Mouse (Mus musculus) heart, embryonic 14.5 days (tissue): ENCODE measurements at regions not wholly inside any gene's neighbourhood (a gene's known extent, or its start where the extent isn't known, plus 50 kb on each side); places are given as distances from the start of the nearest gene placed in this dataset.

Source experiments
- ATAC-seq: fragments of 200-750 bp; cut with Nextera tagmentation; 2 replicates; pipeline ENCODE4 v1.8.0; 2017; ENCODE audit warnings: low read depth, moderate TSS enrichment; ENCODE audit not compliant: insufficient number of reproducible peaks, insufficient read depth, low FRiP score
- H3K27ac ChIP-seq, 2 experiments: fragments of 200-500 bp in 1 of 2; fragments of 300-500 bp in 1 of 2; sonication (generic) in 1 of 2; replicated peaks in 1 of 2; 2 replicates each; pipeline ENCODE4 v1.5.1; 2012 to 2014; ENCODE audit warnings: low read depth in 2 of 2, low read length in 2 of 2, control low read depth in 1 of 2, mild to moderate bottlenecking in 1 of 2, mixed read lengths in 1 of 2; ENCODE audit not compliant: control insufficient read depth in 1 of 2, insufficient read depth in 1 of 2
- H3K27me3 ChIP-seq: fragments of 300-500 bp; sonication (generic); 2 replicates; pipeline ENCODE4 v1.6.1; 2014; ENCODE audit warnings: mild to moderate bottlenecking, low read length, control low read depth; ENCODE audit not compliant: control insufficient read depth, insufficient read depth
- H3K36me3 ChIP-seq: fragments of 300-500 bp; sonication (generic); 2 replicates; pipeline ENCODE4 v1.6.1; 2014; ENCODE audit warnings: mild to moderate bottlenecking, control low read depth, low read length, mixed read lengths; ENCODE audit not compliant: control insufficient read depth, insufficient read depth
- H3K4me1 ChIP-seq, 2 experiments: fragments of 200-500 bp in 1 of 2; fragments of 300-500 bp in 1 of 2; sonication (generic) in 1 of 2; 2 replicates each; pipeline ENCODE4 v1.6.1; 2012 to 2014; ENCODE audit warnings: low read length in 2 of 2, control low read depth in 1 of 2, mixed read lengths in 1 of 2; ENCODE audit not compliant: control insufficient read depth in 2 of 2, insufficient read depth in 2 of 2
- H3K4me2 ChIP-seq: fragments of 300-500 bp; sonication (generic); 2 replicates; pipeline ENCODE4 v1.6.1; 2014; ENCODE audit warnings: mild to moderate bottlenecking, low read length
- H3K4me3 ChIP-seq, 2 experiments: fragments of 200-500 bp in 1 of 2; fragments of 300-500 bp in 1 of 2; sonication (generic) in 1 of 2; 2 replicates each; pipeline ENCODE4 v1.5.1; 2012 to 2014; ENCODE audit warnings: low read length in 2 of 2, mild to moderate bottlenecking in 2 of 2, control low read depth in 1 of 2, low read depth in 1 of 2, moderate library complexity in 1 of 2; ENCODE audit not compliant: control insufficient read depth in 1 of 2, insufficient read depth in 1 of 2
- H3K9ac ChIP-seq: fragments of 300-500 bp; sonication (generic); 2 replicates; pipeline ENCODE4 v1.6.1; 2014; ENCODE audit warnings: mild to moderate bottlenecking, low read length
- H3K9me3 ChIP-seq: fragments of 300-500 bp; sonication (generic); 2 replicates; pipeline ENCODE4 v1.6.1; 2016; ENCODE audit warnings: low read length, control low read depth; ENCODE audit not compliant: control insufficient read depth
- WGBS: fragments of 180-500 bp; shearing (Covaris S2); extraction: QIAGEN DNeasy Blood & Tissue Kit; methylation state at CpG from one replicate; pipeline ENCODE4 v1.1.7; 2014; 5-methylcytosine and 5-hydroxymethylcytosine counted together

DNA sequence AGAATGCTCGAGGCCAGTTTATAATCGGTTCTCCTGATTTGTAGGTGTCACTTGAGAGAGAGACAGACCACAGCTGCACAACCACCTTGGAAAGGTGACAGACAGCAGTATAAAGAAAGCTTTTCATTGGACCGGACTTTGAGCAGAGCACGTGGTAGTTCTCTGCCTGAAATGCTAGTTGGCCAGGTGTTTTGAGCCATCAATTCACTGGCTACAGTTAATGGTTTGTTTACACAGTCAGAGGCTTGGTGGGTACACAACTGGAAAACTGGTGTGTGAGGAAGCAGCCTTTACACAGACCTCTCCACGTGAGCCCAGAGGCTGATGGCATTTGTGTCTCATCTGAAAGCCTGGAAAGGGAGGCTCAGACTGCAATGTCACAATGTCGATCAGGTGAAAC is 130.8 kb upstream of the Fbxo11 start:
- 79% methylated on average over 6 of the region's 6 CpGs for WGBS
- no peaks in the 10 kb centered on the region for H3K36me3 ChIP-seq
- no peak overlapping the region for H3K27ac ChIP-seq
- no peak for ATAC-seq
- H3K4me3 ChIP-seq: no peak overlapping the region
- H3K4me1 ChIP-seq: no peaks in the 10 kb centered on the region
- no peak overlapping the region for H3K4me2 ChIP-seq
- no peaks in the 10 kb centered on the region for H3K9me3 ChIP-seq
- no peak overlapping the region for H3K9ac ChIP-seq
- H3K27me3 ChIP-seq: no peaks in the 10 kb centered on the region

DNA sequence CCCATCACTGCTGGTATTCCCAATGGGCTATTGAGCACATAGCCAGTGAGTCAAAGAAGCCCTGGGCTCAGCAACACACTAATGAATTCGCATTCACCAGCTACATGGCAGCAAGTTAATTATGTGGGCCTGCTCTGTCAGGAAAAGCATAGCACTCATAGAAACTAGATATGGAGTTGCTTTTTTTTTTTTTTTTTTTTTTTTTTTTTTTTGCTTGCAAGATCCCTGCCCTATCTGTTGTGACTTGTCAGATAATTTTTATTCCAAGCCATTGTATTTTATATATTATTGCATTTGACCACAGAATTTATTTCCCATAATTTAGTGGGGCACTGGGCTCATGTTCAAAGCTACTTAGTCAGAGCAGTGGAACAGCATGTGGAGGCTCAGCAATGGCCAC is 131.2 kb upstream of the Fbxo11 start:
- H3K27ac ChIP-seq: no peak overlapping the region

DNA sequence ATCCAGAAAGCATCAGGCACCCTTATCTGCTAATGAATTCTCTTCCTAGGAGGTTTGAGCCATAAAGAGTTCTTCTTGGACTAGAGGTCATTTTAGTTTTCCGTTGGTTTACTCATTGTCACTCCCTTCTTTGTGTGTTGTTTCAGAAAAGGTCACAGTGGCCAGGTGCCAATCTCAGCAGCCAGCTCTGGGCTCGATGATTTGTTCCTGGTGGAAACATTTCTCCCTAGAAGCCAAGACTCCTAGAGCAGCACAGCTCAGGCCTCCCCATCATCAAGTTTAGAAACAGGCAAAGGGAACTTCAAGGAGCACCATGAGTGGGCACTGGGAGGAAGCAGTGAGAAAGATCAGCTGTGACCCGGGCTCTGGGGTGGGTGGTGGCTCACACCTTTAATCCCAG is 132.3 kb upstream of the Fbxo11 start:
- Histone ChIP-seq H3K9ac (no peak overlapping the region), H3K27me3 (no peaks in the 10 kb centered on the region), H3K4me3 (no peak overlapping the region), H3K27ac (no peak overlapping the region), H3K4me2 (no peak overlapping the region), H3K9me3 (no peaks in the 10 kb centered on the region), H3K36me3 (no peaks in the 10 kb centered on the region), H3K4me1 (no peaks in the 10 kb centered on the region)
- WGBS: 42% methylated on average over 3 of the region's 3 CpGs
- no peak for ATAC-seq

More for the DNA sequence above, 131.2 kb upstream of the Fbxo11 start:
- no peaks in the 10 kb centered on the region for H3K27me3 ChIP-seq
- no peak for ATAC-seq
- no peak overlapping the region for H3K4me2 ChIP-seq
- WGBS: 93% methylated on average over 1 of the region's 1 CpGs
- no peaks in the 10 kb centered on the region for H3K36me3 ChIP-seq
- no peak overlapping the region for H3K9ac ChIP-seq
- H3K9me3 ChIP-seq: no peaks in the 10 kb centered on the region
- no peak overlapping the region for H3K4me3 ChIP-seq
- H3K4me1 ChIP-seq: no peaks in the 10 kb centered on the region

DNA sequence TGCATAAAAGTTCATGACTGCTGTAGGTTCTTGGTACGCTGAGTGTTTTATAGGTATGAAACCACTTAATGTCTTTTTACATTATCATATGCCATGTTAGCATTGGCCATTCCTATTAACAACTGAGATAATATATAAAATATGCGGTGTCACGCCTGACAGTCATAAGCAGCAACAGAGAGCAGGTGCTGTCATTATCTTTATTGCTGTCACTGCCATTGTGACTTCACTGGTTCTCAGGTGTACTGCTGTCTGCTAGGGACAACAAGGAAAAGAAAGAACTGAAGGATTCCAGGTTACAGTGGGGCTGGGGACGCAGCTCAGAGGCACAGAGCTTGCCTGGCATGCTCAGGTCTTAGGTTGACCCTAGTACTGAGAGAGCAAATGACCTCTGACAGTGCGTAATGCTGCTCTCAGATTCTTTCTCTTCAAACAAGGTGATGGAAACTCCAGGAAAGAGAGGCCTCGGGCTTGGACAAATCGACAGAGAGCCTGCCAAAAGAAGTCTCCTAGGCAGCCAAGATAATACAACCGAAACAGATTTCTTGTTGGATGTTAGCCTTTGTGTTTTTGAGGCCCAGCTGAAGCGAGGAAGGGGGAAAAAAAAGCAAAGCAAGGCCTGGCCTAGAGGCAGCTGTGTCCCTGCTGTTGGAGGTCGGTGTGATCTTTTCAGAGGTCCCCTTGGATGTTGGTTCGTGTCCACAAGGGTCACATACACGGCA is 136.3 kb upstream of the Fbxo11 start:
- WGBS: 80% methylated on average over 12 of the region's 12 CpGs
- no peak for ATAC-seq
- no peak overlapping the region for H3K4me2 ChIP-seq

DNA sequence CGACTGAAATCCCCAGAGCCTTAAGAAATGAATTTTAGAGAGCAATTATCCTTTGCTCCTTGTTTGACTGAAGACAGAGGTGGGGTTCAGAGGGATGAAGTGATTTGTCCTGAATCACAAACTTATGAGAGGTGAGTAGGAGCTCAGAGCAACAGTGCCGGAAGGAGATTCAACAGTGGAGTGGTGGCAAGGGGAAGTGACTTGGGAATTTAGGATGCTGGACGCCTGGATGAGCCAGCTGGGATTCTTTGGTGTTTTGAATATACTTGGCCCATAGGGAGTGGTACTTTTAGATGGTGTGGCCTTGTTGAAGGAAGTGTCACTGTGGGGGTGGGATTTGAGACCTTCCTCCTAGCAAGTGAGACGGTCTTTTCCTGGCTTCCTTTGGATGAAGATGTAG is 137.1 kb upstream of the Fbxo11 start:
- WGBS: 80% methylated on average over 4 of the region's 4 CpGs
- Histone ChIP-seq H3K9me3 (no peaks in the 10 kb centered on the region), H3K4me3 (no peak overlapping the region), H3K36me3 (no peaks in the 10 kb centered on the region), H3K4me2 (no peak overlapping the region), H3K9ac (no peak overlapping the region), H3K27me3 (no peaks in the 10 kb centered on the region), H3K27ac (no peak overlapping the region), H3K4me1 (no peaks in the 10 kb centered on the region)
- ATAC-seq: no peak

More for the DNA sequence above, 136.3 kb upstream of the Fbxo11 start:
- no peak overlapping the region for H3K9ac ChIP-seq
- no peaks in the 10 kb centered on the region for H3K36me3 ChIP-seq
- H3K4me1 ChIP-seq: no peaks in the 10 kb centered on the region
- no peaks in the 10 kb centered on the region for H3K9me3 ChIP-seq
- H3K4me3 ChIP-seq: no peak overlapping the region
- no peak overlapping the region for H3K27ac ChIP-seq
- H3K27me3 ChIP-seq: no peaks in the 10 kb centered on the region

DNA sequence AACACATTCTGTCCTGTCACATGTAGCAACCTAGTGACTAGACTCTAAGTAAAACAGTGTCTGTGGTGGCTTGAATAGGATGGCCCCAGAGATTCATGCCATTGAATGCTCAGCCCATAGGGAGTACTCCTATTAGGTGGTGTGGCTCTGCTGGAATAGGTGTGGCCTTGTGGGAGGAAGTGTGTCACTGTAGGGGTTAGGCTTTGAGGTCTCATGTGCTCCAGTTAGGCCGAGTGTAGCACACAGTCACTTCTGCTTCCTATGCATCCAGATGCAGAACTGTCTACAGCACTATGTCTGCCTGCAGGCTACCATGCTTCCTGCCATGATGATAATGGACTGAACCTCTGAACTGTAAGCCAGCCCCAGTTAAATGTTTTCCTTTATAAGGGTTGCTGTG is 144.5 kb upstream of the Fbxo11 start:
- H3K36me3 ChIP-seq: no peaks in the 10 kb centered on the region
- H3K9ac ChIP-seq: no peak overlapping the region
- WGBS: 83% methylated on average over 1 of the region's 1 CpGs
- no peak overlapping the region for H3K27ac ChIP-seq
- no peaks in the 10 kb centered on the region for H3K27me3 ChIP-seq
- no peaks in the 10 kb centered on the region for H3K4me1 ChIP-seq
- H3K4me3 ChIP-seq: no peak overlapping the region
- no peaks in the 10 kb centered on the region for H3K9me3 ChIP-seq
- H3K4me2 ChIP-seq: no peak overlapping the region
- no peak for ATAC-seq

DNA sequence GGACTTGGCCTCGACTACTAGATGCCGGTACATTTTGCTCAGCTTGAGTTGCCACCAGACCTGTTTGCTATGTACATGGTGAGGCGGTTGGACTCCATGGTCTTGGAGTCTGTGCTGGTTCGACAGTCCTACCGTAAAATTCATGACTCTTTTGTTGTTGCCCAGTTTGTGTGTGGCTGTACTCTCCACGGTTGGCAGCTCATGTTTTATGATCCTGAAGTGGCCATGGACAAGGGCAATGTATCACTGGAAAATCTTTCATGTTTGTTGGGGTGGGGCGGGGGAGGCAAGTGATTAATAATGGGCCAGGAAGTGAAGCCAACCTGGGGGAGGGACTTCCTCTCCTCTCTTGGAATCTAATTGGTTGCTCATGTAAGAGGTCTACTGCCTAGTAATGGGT is 147.0 kb upstream of the Fbxo11 start:
- no peak overlapping the region for H3K4me3 ChIP-seq
- no peaks in the 10 kb centered on the region for H3K27me3 ChIP-seq
- no peaks in the 10 kb centered on the region for H3K4me1 ChIP-seq
- H3K36me3 ChIP-seq: no peaks in the 10 kb centered on the region
- WGBS: 88% methylated on average over 7 of the region's 7 CpGs
- ATAC-seq: no peak
- no peaks in the 10 kb centered on the region for H3K9me3 ChIP-seq
- no peak overlapping the region for H3K27ac ChIP-seq
- no peak overlapping the region for H3K4me2 ChIP-seq
- no peak overlapping the region for H3K9ac ChIP-seq

DNA sequence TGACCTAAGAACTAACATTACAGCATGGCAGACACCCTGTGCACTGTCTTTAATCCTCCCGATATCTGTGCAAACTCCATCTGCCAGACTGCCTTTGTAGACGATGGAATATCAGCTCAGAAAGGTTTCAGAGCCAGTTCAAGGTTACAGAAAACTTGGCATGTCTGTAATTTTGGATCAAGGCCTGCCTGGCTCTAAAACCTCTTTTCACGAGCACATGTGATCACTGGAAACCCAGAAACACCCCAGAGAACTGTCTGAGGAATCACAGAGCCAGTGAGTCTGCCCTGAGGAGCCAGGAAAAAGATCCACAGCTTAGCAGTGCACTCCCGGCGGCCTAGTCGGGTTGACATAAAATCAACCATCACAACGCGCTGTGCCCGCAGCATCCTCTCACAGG is 149.7 kb upstream of the Fbxo11 start:
- WGBS: 81% methylated on average over 9 of the region's 9 CpGs
- Histone ChIP-seq H3K9me3 (no peaks in the 10 kb centered on the region), H3K4me2 (no peak overlapping the region), H3K36me3 (no peaks in the 10 kb centered on the region), H3K9ac (no peak overlapping the region), H3K27ac (no peak overlapping the region), H3K4me3 (no peak overlapping the region), H3K27me3 (no peaks in the 10 kb centered on the region), H3K4me1 (no peaks in the 10 kb centered on the region)
- no peak for ATAC-seq
